Mouse (Mus musculus): Measurements from ENCODE around the gene Sf3a2. TPM values are rescaled to one million over a fixed set of nuclear protein-coding genes. Genes with fewer than 3 reads are reported as not detected.
A peak's percentile ranks its signal among the peaks of the same experiment; 100 is the strongest.
"Not testable (repeated sequence)": the region's sequence is repeated elsewhere in the genome, so short reads cannot be mapped to it uniquely, and the experiment has no call there.

Gene Sf3a2
- total RNA-seq, 1 experiment from 2014 or later: 46.7 TPM

GRCm38 (mm10) chr10:80802204-80802912 is 4.4 kb downstream of the Sf3a2 start:
- ATAC-seq (replicated peaks; ENCODE audit: low read depth, poor library complexity, severe bottlenecking): no peak

- no peak for ATAC-seq (replicated peaks; ENCODE audit: low read depth, poor library complexity, severe bottlenecking)
Measured at GRCm38 (mm10) chr10:80802996-80803395, 5.0 kb downstream of the Sf3a2 start.

- ATAC-seq (replicated peaks; ENCODE audit: low read depth, poor library complexity, severe bottlenecking): no peak
Measured at GRCm38 (mm10) chr10:80804340-80804739, 6.3 kb downstream of the Sf3a2 start.

DNA sequence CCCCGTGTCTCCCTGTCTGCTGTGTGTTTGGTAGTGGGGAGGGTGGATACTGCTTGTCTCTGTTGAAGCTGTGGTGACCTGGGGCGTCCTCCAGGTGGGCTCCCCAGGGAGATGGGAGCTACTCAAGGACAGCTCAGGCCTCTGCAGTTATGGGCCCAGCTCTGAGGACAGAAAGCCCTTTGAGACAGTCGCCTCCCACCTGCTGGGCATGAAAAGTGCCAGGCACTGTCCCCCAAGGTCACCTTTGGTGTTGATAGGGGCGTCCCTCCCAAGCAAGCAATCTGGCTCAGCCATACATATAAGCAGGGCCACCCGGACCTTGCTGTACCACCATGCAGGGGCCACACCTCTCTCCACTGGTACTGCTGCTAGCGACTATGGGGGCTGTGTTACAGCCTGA is 6.9 kb downstream of the Sf3a2 start, which contains the start of gene Amh:
TSS of gene Amh (plus strand) at position 328 of the 400 bp plus-strand sequence.
- ATAC-seq (replicated peaks; ENCODE audit: low read depth, poor library complexity, severe bottlenecking): no peak

DNA sequence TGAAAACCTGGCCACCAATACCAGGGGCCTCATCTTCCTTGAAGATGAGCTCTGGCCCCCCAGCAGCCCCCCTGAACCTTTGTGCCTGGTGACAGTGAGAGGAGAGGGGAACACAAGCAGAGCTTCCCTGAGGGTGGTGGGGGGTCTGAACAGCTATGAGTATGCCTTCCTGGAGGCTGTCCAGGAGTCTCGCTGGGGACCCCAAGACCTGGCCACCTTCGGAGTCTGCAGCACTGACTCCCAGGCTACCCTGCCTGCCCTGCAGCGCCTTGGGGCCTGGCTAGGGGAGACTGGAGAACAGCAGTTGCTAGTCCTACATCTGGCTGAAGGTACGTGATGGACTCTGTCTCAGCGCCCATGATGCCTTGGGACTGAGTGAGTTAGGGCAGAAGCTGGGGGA is 7.3 kb downstream of the Sf3a2 start:
- ATAC-seq (replicated peaks; ENCODE audit: low read depth, poor library complexity, severe bottlenecking): no peak

GRCm38 (mm10) chr10:80805925-80806324 is 7.9 kb downstream of the Sf3a2 start:
- peak; percentile 70 for ATAC-seq (replicated peaks; ENCODE audit: low read depth, poor library complexity, severe bottlenecking)

DNA sequence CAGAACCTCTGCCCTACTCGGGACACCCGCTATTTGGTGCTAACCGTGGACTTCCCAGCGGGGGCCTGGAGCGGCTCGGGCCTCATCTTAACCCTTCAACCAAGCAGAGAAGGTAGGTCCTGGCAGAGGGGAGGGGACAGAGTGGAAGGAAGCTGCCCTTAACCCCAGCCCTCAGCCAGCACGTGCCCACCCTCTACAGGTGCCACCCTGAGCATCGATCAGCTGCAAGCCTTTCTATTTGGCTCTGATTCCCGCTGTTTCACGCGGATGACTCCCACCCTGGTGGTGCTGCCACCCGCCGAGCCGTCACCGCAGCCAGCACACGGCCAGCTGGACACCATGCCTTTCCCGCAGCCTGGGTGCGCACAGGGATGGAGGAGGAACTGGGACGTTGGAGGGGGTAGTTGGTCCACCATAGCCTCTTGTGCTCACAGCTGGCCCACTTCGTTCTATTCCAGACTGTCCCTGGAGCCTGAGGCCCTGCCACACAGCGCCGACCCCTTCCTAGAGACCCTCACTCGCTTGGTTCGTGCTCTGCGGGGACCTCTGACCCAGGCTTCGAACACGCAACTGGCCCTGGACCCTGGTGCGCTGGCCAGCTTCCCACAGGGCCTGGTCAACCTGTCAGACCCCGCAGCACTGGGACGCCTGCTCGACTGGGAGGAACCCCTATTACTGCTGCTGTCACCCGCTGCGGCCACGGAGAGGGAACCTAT is 8.5 kb downstream of the Sf3a2 start:
- ATAC-seq (replicated peaks; ENCODE audit: low read depth, poor library complexity, severe bottlenecking): no peak

GRCm38 (mm10) chr10:80807057-80807627 is 9.1 kb downstream of the Sf3a2 start:
- peak; percentile 51 for ATAC-seq (replicated peaks; ENCODE audit: low read depth, poor library complexity, severe bottlenecking)

GRCm38 (mm10) chr10:80808099-80808984 is 10.3 kb downstream of the Sf3a2 start:
- no peak for ATAC-seq (replicated peaks; ENCODE audit: low read depth, poor library complexity, severe bottlenecking)

- ATAC-seq (replicated peaks; ENCODE audit: low read depth, poor library complexity, severe bottlenecking): no peak
Measured at GRCm38 (mm10) chr10:80808985-80809632, 11.1 kb downstream of the Sf3a2 start.

- ATAC-seq (replicated peaks; ENCODE audit: low read depth, poor library complexity, severe bottlenecking): no peak
Measured at GRCm38 (mm10) chr10:80810084-80810483, 12.1 kb downstream of the Sf3a2 start.

GRCm38 (mm10) chr10:80812391-80813041 is 14.5 kb downstream of the Sf3a2 start:
- ATAC-seq (replicated peaks; ENCODE audit: low read depth, poor library complexity, severe bottlenecking): no peak

GRCm38 (mm10) chr10:80813366-80813765 is 15.4 kb downstream of the Sf3a2 start, which contains the start of gene Jsrp1:
Gene Jsrp1 (minus strand): TSS chr10:80813498.
- ATAC-seq (replicated peaks; ENCODE audit: low read depth, poor library complexity, severe bottlenecking): no peak

DNA sequence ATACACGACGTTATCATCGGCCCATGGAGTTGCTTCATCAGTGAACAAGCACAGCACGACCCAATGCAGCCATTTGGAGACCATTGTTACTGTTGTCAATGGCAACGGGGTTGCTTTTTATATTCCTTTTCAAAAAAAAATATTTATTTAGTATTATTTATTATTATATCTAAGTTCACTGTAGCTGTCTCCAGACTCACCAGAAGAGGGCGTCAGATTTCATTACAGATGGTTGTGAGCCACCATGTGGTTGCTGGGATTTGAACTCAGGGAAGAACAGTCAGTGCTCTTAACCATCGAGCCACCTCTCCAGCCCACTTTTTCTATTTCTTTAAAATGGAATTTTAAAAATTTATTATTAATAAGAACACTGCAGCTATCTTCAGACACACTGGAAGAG is 16.8 kb downstream of the Sf3a2 start:
- ATAC-seq (replicated peaks; ENCODE audit: low read depth, poor library complexity, severe bottlenecking): no peak

DNA sequence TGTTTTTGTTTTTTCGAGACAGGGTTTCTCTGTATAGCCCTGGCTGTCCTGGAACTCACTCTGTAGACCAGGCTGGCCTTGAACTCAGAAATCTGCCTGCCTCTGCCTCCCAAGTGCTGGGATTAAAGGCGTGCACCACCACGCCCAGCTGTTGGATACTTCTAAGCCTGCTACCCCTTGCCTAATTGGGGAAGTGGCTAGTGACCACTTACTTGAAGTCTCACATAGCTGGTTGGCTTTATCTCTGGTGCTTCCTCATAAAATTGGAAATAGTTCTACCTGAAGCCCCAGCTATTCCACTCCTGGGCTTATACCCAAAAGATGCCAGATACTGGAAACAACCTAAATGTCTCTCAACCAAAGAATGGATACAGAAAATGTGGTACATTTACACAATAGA is 18.3 kb downstream of the Sf3a2 start:
- peak; percentile 68 for ATAC-seq (replicated peaks; ENCODE audit: low read depth, poor library complexity, severe bottlenecking)

DNA sequence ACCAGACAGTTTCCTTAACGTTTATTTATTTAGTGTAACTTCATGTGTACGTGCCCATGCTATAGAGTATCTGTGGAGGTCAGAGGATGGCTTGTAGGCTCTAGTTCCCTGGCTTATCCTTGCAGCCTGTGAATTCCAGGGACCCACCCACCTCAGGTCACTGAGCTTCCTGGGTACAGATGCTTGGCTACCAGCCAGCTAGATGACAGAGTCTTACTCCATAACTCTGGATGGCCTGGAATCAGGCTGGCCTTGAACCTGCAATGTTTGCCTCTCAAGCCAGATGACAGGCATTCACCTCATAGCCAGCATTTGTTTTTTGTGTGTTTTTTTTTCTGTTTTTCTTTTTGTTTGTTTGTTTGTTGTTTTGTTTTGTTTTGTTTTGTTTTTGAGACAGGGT is 19.2 kb downstream of the Sf3a2 start:
- ATAC-seq (replicated peaks; ENCODE audit: low read depth, poor library complexity, severe bottlenecking): no peak

GRCm38 (mm10) chr10:80817955-80818354 is 20.0 kb downstream of the Sf3a2 start:
- not testable (repeated sequence) for ATAC-seq (replicated peaks; ENCODE audit: low read depth, poor library complexity, severe bottlenecking)

GRCm38 (mm10) chr10:80818599-80819281 is 20.7 kb downstream of the Sf3a2 start:
- peak; percentile 69; the same call in 1 of the 2 replicates for ATAC-seq (replicated peaks; ENCODE audit: low read depth, poor library complexity, severe bottlenecking)

GRCm38 (mm10) chr10:80819406-80819805 is 21.4 kb downstream of the Sf3a2 start:
- no peak for ATAC-seq (replicated peaks; ENCODE audit: low read depth, poor library complexity, severe bottlenecking)
